Mouse (Mus musculus): ENCODE data around the gene Alox5ap.

- TF ChIP-seq CTCF (IDR thresholded peaks at IDR 0.05; ENCODE audit: control insufficient read depth, insufficient read depth, insufficient read length) (no peak), USF1 (IDR thresholded peaks at IDR 0.05; ENCODE audit: low read depth) (no peak), MAX (IDR thresholded peaks at IDR 0.05) (no peak)
These were observed 21.5 kb upstream of the Alox5ap start for GRCm38 (mm10) chr5:149243053-149243452.
